Mouse (Mus musculus) embryonic facial prominence, embryonic 11.5 days (tissue): Measurements from ENCODE around the gene Zfp280b. TPM values are rescaled to one million over a fixed set of nuclear protein-coding genes. Genes with fewer than 3 reads are reported as not detected.

Experiments
- ATAC-seq: fragments of 200-750 bp; cut with Nextera tagmentation; replicated peaks from 2 replicates; pipeline ENCODE4 v1.8.0; 2017; ENCODE audit warnings: low read depth; ENCODE audit not compliant: insufficient number of reproducible peaks, low FRiP score, low TSS enrichment
- DNase-seq: peaks from one replicate; pipeline ENCODE4 v3.0.0-alpha.2; 2015; ENCODE audit warnings: low spot score
- H3K27ac ChIP-seq: fragments of 300-500 bp; sonication (generic); replicated peaks from 2 replicates; pipeline ENCODE4 v1.5.1; 2014; ENCODE audit warnings: mild to moderate bottlenecking, low read depth, low read length, control low read depth
- H3K27me3 ChIP-seq: fragments of 300-500 bp; sonication (generic); 2 replicates; pipeline ENCODE4 v1.6.1; 2014; ENCODE audit warnings: mild to moderate bottlenecking, low read length, moderate library complexity, mixed read lengths; ENCODE audit not compliant: control insufficient read depth, insufficient read depth
- H3K36me3 ChIP-seq: fragments of 300-500 bp; sonication (generic); replicated peaks from 2 replicates; pipeline ENCODE4 v1.6.1; 2014; ENCODE audit warnings: low read depth, mild to moderate bottlenecking, low read length, moderate library complexity, mixed read lengths; ENCODE audit not compliant: control insufficient read depth, insufficient read depth
- H3K4me1 ChIP-seq: fragments of 300-500 bp; sonication (generic); 2 replicates; pipeline ENCODE4 v1.6.1; 2014; ENCODE audit warnings: low read length, mixed read lengths; ENCODE audit not compliant: control insufficient read depth, insufficient read depth
- H3K4me2 ChIP-seq: fragments of 300-500 bp; sonication (generic); 2 replicates; pipeline ENCODE4 v1.6.1; 2014; ENCODE audit warnings: low read depth, mild to moderate bottlenecking, control low read depth, low read length, moderate library complexity
- H3K4me3 ChIP-seq: fragments of 300-500 bp; sonication (generic); 2 replicates; pipeline ENCODE4 v1.5.1; 2014; ENCODE audit warnings: low read depth, low read length, control low read depth
- H3K9ac ChIP-seq: fragments of 300-500 bp; sonication (generic); replicated peaks from 2 replicates; pipeline ENCODE4 v1.6.1; 2014; ENCODE audit warnings: mild to moderate bottlenecking, control low read depth, low read length
- H3K9me3 ChIP-seq: fragments of 300-500 bp; sonication (generic); replicated peaks from 2 replicates; pipeline ENCODE4 v1.6.1; 2016; ENCODE audit warnings: mild to moderate bottlenecking, low read length, inconsistent platforms, mixed read lengths; ENCODE audit not compliant: control insufficient read depth
- WGBS: fragments of 180-500 bp; shearing (Covaris S2); extraction: QIAGEN DNeasy Blood & Tissue Kit; methylation state at CpG from one replicate; pipeline ENCODE4 v1.1.7; 2014; 5-methylcytosine and 5-hydroxymethylcytosine counted together
- polyA plus RNA-seq: library from polyadenylated mRNA; unstranded; fragments of >200 nt; fragmentation: Nextera tagmentation; extraction: Ambion mirVana; gene quantifications from 2 replicates; pipeline ENCODE4 v1.2.1, GENCODE M21; 2014

The Zfp280b gene
- polyA plus RNA-seq, 1 experiment from 2014 or later, result 37.9 TPM

- no peak overlapping the region for H3K27ac ChIP-seq
- no peak overlapping the region for H3K4me2 ChIP-seq
- H3K4me3 ChIP-seq, result no peak overlapping the region
- DNase-seq, result no peak
- H3K36me3 ChIP-seq, result no peaks in the 10 kb centered on the region
- no peaks in the 10 kb centered on the region for H3K27me3 ChIP-seq
- H3K4me1 ChIP-seq, result no peaks in the 10 kb centered on the region
- WGBS, result 89% methylated on average over 6 of the region's 6 CpGs
- ATAC-seq, result no peak
- no peak overlapping the region for H3K9ac ChIP-seq
- H3K9me3 ChIP-seq, result no peaks in the 10 kb centered on the region
Measured at GRCm38 (mm10) chr10:76023921-76024320, 8.5 kb upstream of the Zfp280b start.

GRCm38 (mm10) chr10:76025470-76026190 lies 6.8 kb upstream of the Zfp280b start:
- Histone ChIP-seq H3K27me3 (no peaks in the 10 kb centered on the region), H3K36me3 (no peaks in the 10 kb centered on the region), H3K4me1 (no peaks in the 10 kb centered on the region), H3K4me2 (no peak overlapping the region), H3K9me3 (no peaks in the 10 kb centered on the region), H3K4me3 (no peak overlapping the region), H3K27ac (no peak overlapping the region), H3K9ac (no peak overlapping the region)
- ATAC-seq (no peak), DNase-seq (no peak)
- 93% methylated on average over 9 of the region's 10 CpGs for WGBS

- H3K4me1 ChIP-seq, result no peaks in the 10 kb centered on the region
- WGBS, result 67% methylated on average over 11 of the region's 12 CpGs
- H3K4me3 ChIP-seq, result no peak overlapping the region
- H3K9ac ChIP-seq, result no peak overlapping the region
- H3K4me2 ChIP-seq, result no peak overlapping the region
- H3K36me3 ChIP-seq, result no peaks in the 10 kb centered on the region
- no peaks in the 10 kb centered on the region for H3K27me3 ChIP-seq
- ATAC-seq, result no peak
- DNase-seq, result no peak
- H3K27ac ChIP-seq, result no peak overlapping the region
- H3K9me3 ChIP-seq, result no peaks in the 10 kb centered on the region
Measured at GRCm38 (mm10) chr10:76027127-76028015, 5.1 kb upstream of the Zfp280b start.

- H3K4me2 ChIP-seq, result no peak overlapping the region
- no peak for ATAC-seq
- no peaks in the 10 kb centered on the region for H3K9me3 ChIP-seq
- no peak overlapping the region for H3K27ac ChIP-seq
- no peak for DNase-seq
- H3K4me1 ChIP-seq, result no peaks in the 10 kb centered on the region
- no peak overlapping the region for H3K9ac ChIP-seq
- no peaks in the 10 kb centered on the region for H3K36me3 ChIP-seq
- WGBS, result 19% methylated on average over 4 of the region's 4 CpGs
- no peaks in the 10 kb centered on the region for H3K27me3 ChIP-seq
- no peak overlapping the region for H3K4me3 ChIP-seq
Measured at GRCm38 (mm10) chr10:76028016-76028366, 4.5 kb upstream of the Zfp280b start.

GRCm38 (mm10) chr10:76028396-76028795 lies 4.1 kb upstream of the Zfp280b start:
- Histone ChIP-seq H3K9me3 (no peaks in the 10 kb centered on the region), H3K4me1 (no peaks in the 10 kb centered on the region), H3K27me3 (no peaks in the 10 kb centered on the region), H3K9ac (no peak overlapping the region), H3K4me3 (no peak overlapping the region), H3K4me2 (no peak overlapping the region), H3K27ac (no peak overlapping the region), H3K36me3 (no peaks in the 10 kb centered on the region)
- no peak for DNase-seq
- 65% methylated on average over 9 of the region's 9 CpGs for WGBS
- no peak for ATAC-seq

GRCm38 (mm10) chr10:76029276-76029675 lies 3.2 kb upstream of the Zfp280b start:
- WGBS, result 52% methylated on average over 5 of the region's 5 CpGs
- no peak overlapping the region for H3K9ac ChIP-seq
- H3K4me1 ChIP-seq, result no peaks in the 10 kb centered on the region
- H3K36me3 ChIP-seq, result no peaks in the 10 kb centered on the region
- H3K27ac ChIP-seq, result no peak overlapping the region
- no peak overlapping the region for H3K4me2 ChIP-seq
- H3K4me3 ChIP-seq, result no peak overlapping the region
- no peaks in the 10 kb centered on the region for H3K9me3 ChIP-seq
- ATAC-seq (no peak), DNase-seq (no peak)
- H3K27me3 ChIP-seq, result no peaks in the 10 kb centered on the region

- Histone ChIP-seq H3K9ac (no peak overlapping the region), H3K4me3 (no peak overlapping the region), H3K27me3 (no peaks in the 10 kb centered on the region), H3K4me2 (no peak overlapping the region), H3K4me1 (no peaks in the 10 kb centered on the region), H3K27ac (no peak overlapping the region), H3K36me3 (no peaks in the 10 kb centered on the region), H3K9me3 (no peaks in the 10 kb centered on the region)
- WGBS, result 56% methylated on average over 5 of the region's 5 CpGs
- DNase-seq (no peak), ATAC-seq (no peak)
Measured at GRCm38 (mm10) chr10:76030496-76030895, 2.0 kb upstream of the Zfp280b start.
